Mouse (Mus musculus): ENCODE measurements around the gene Ccnq.

GRCm38 (mm10) chr11:78706026-78706425 lies 45.5 kb downstream of the Ccnq start:
- TF ChIP-seq GATA1 (IDR thresholded peaks at IDR 0.05; ENCODE audit: borderline replicate concordance, low read length): no peak
- TF ChIP-seq FLI1 (IDR thresholded peaks at IDR 0.05; ENCODE audit: low read length): no peak
